Mouse (Mus musculus) left cerebral cortex, postnatal 14 days (tissue): ENCODE results near the gene Ptpn11. TPM values are rescaled to one million over a fixed set of nuclear protein-coding genes. Genes with fewer than 3 reads are reported as not detected.

Experiments
- DNase-seq, 2 experiments: peaks; one replicate each; pipeline ENCODE4 v3.0.0; 2021 to 2022; ENCODE audit warnings: low spot score in 2 of 2, mixed read lengths in 1 of 2
- intact Hi-C: fragments of 180-260 bp; cut with DNase I; formaldehyde crosslinking; loops from one replicate; pipeline ENCODE4 v1.15.1; 2025
- total RNA-seq, 2 experiments: library from RNA; stranded (reverse); gene quantifications; 2 replicates each; pipeline ENCODE4 v1.2.3; 2021

Ptpn11 gene
- total RNA-seq, 2 experiments from 2014 or later, result 79.6 to 84.9 TPM

DNA sequence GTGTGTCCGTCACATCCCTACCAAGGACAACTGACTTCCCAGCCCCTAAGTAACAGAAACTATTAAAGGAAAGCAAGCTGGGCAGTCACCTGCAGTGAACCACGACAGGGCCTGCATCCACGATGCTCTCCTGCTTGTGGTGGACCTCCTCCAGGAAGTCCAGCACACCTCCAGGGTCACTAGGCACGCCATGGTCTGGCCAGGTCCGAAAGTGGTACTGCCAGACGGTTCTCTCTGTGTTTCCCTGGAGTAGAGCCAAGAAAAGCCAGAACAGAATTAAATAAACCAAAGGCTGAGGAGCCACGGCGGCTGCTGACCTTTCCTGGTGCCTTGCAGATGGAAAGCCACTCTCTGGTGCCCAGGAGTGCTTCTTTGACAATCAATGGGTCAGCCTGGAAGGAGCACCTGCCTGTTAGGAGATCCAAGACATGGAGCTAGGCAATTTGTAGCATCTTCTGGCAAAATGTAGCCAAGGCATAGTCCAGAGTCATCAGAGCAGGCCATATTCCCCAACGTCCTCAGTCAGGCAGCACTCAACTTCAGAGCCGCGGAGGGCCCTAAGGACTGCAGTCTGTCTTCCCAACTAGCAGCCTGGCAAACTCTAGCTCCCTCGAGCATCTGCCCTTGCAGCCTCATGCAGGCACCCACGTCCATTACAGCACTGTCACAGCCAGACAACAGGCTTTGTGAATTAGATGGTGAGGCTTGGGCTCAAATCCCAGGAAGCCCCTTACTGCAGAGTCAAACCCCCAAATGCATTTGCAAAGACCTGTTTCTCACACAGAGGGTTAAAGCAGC, 46.6 kb downstream of the Ptpn11 start:
- intact Hi-C loops, result no loop called here
- no peak for DNase-seq

DNA sequence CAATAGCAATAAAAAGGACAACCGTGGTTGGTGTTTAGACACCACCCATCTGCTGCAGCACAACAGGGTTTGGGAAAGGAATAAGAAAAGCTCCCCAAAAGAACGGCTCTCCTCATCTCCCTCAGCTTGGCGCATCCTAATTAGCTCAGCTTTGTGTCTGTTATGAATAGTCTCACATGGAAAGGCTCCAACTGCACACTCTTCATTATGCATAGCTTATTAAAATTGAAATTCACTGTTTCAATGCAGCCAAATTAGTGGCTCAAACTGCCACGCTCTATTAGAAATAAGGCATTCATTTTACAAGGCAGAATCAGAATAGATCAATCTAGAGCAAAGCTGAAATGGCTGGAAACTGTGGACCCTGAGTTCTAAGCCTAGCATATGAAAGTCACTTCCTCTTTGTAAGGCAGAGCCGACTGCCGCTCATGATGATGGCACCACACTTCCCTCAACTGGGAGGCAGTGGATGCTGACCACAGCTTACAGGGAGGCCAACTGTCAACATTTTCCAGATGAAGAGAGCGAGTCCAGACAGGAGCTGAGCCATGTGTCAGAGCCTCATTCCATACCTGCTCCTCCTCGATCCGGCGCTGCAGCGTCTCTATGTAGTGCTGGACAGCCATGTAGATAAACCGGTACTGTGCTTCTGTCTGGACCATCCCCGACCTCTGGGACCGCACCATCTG, 48.6 kb downstream of the Ptpn11 start:
- intact Hi-C loops, result no loop called here
- DNase-seq, result peak in 1 of 2 experiments; percentile 41

DNA sequence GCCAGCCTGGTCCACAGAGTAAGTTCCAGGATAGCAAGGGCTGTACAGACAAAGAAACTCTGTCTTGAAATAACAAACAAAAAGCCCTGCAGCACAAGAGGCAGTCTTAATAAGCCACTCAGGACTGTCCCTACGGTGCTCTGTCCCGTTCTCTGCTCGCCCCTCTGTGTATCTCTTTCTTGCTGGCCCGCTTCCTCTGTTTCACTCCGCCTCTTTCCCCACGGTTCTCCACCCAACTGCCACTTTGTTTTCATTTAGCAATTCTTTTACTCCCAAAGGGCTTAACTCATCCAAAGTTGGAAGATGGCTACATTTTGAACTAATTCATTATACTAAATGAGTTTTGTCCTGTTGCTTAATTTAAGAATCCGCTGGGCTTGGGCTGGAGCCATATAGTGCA, 50.9 kb downstream of the Ptpn11 start:
- no peak for DNase-seq
- intact Hi-C loops, result no loop called here

DNA sequence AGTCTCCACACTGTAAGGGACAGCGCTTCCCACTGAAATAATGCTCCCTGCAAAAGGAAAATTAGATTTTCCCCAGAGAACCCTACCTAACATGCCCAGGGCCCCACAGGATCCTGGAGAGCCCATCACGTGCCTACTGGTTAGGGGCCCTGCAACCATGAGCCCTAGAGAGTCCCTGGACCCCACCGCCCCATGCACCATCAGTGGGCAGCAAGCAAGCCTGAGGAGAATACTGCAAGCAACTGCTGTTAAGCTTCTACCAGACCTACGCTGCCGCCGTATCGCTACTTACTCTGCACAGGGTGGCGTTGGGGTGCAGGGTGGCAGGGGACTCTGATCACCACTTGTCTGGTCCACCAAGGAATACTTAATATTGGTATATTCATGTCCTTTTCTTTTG, 54.1 kb downstream of the Ptpn11 start:
- DNase-seq, result no peak
- intact Hi-C loops, result no loop called here

DNA sequence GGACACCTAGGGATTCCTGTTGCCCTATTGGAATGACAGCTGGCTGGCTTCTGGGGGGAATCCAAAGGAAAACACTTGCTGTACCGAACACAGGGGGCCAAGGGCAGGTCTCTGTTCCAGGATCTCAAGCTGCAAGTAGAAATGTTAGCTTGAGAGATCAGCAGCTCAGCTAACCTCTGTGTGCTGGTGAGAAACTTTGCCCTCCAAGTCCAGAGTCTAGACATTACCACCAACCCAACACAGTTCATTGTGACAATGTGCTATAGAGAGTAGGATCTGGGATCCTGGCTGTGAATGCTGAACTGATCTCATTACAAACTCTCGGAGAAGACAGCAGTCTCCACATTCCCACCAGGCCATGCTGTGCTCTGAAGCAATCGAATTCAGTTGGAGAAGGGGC, 59.4 kb downstream of the Ptpn11 start:
- no peak for DNase-seq
- intact Hi-C loops, result no loop called here

DNA sequence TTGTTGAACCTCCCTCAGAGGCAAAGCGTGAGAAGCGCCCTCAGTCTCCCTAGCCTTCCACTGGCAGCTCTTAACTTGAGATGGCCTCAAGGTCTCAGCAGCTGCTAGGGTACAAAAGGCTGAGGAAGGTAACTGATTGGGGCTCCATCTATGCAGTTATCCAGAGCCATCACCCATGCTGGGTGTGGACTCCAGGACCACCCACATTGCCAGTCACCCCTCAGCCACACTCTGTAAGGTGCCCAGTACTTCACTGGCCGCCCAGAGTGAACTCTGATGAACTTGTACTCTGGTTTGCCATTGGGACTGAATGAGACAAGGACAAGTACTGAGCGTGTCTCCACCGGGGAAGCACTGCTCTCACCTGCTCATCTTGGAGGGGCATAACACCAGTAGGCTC, 61.9 kb downstream of the Ptpn11 start:
- intact Hi-C loops, result no loop called here
- DNase-seq, result no peak

DNA sequence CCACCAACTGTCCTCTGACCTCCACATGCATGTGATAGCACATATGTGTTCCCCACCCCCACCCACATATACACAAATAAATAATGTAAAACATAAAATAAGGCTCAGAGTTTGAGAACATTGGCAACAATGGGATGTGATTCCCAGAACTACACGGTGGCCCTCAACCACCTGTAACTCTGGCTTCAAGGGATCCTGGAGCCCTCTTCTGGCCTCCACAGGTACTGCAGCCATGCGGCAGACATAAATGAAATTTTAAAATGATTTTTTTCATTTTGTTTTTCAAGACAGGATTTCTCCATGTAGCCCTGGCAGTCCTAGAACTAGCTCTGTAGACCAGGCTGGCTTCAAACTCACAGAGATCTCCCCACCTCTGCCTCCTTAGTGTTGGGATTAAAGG, 65.1 kb downstream of the Ptpn11 start:
- DNase-seq, result no peak
- intact Hi-C loops, result no loop called here

DNA sequence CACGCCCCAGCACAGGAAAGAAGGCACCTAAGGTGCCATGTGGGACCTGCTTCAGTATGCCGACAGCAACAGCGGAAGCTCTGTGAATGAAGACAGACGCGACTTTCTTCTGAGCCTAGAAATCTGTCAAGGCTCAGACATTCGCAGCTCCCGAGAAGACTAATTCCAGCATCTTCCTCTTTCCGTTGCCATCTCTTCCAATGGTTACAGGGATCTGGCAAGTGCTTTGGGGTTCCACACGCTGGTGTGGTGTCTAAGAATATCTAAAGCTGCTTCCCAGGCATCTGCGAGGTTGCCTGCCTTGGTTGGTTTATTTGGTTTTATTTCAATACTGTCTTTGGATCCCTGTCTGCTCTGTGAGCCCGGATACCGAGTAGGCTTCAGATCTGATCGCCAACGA, 65.6 kb downstream of the Ptpn11 start:
- intact Hi-C loops, result no loop called here

DNA sequence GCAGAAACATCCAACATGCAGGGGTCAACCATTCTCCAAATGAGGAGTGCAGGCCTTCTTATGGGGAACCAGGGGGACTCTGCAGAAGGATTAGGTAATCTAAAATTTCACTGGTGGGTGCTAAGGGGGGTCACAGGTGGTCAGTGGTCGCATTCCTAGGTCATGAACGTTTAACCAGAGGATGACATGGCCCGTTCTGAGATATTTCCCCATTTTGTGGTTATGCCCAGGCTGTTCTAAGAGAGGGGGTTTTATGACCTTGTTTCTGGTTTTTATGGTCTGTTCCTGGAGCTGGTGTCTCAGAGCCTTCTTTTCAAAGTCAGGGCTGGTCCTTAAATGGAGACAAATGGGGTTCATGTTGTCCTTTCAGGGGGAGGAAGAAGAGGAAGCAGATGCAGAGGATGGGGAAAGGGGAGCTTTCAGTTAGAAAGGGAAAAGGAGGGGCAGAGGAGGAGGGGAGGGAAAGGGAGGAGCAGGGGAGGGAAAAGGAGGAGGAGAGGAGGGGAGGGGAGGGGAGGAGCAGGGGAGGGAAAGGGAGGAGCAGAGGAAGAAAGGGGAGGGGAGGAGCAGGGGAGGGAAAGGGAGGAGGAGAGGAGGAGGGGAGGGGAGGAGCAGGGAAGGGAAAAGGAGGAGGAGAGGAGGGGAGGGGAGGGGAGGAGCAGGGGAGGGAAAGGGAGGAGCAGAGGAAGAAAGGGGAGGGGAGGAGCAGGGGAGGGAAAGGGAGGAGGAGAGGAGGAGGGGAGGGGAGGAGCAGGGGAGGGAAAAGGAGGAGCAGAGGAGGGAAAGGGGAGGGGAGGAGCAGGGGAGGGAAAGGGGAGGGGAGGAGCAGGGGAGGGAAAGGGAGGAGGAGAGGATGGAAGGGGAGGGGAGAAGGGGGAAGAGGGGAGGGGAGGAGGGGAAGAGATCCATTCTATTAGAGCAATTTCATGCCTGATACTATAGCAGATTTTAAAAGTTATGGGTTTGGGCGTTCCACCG, 66.7 kb downstream of the Ptpn11 start:
- intact Hi-C loops, result no loop called here
- no peak for DNase-seq

More for the DNA sequence above, 65.6 kb downstream of the Ptpn11 start:
- DNase-seq, result peak in 1 of 2 experiments; percentile 54

DNA sequence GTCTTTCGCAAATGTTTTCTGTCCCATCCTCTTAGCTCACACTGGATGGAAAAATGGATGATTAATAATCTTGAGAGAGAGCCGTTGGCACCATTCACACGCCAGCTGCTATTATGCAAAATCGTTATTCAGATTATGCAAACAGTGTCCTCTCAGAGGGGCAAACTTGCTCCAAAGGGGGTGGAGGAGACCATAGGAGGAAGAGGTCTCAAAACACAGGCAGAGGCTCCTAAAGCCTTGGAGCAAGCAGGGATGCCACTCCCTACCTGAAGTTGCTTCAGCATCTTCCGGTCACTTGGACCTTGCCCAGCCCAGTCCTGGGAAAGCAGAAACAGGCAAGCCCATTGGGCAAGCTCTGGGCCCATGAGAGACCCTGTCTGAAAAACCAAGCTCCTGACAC, 67.8 kb downstream of the Ptpn11 start:
- no peak for DNase-seq
- intact Hi-C loops, result no loop called here

DNA sequence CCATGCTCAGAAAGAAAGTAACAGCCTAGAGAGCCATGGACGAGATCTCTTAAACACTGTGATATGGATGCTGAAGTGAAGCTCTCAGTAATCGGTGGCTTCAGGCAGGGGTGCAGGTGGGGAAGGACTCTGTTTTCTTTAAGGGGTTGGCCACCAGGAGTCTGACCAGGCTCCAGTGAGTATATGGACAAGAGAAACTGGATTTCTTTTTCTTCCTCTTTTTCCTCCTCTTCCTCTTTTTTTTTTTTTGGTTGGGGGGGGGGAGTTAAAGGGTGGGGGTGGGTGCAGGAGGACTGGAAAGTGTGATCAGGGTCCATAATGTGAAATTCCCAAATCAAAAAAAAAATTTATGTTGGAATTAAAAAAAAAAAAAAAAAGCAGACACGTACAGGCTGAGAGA, 68.6 kb downstream of the Ptpn11 start:
- DNase-seq, result no peak
- intact Hi-C loops, result no loop called here

DNA sequence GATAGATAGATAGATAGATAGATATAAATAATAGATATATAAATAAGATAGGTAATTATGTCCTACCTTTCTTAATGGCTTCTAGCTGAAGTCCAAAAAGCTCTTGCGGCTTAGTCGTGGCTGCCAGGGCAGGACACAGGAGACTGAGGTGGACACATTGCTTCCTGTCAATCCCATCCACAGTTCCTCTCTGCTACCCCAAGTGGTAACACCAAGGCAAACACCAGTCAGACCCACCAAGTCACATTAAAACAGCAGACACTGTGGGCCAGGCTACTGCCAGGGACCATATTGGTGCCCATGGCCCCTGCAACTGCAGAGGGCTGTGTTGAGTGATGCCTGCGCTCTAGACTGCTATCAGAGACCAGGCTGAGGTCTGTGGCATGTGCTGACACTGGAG, 69.2 kb downstream of the Ptpn11 start:
- no peak for DNase-seq
- intact Hi-C loops, result no loop called here

DNA sequence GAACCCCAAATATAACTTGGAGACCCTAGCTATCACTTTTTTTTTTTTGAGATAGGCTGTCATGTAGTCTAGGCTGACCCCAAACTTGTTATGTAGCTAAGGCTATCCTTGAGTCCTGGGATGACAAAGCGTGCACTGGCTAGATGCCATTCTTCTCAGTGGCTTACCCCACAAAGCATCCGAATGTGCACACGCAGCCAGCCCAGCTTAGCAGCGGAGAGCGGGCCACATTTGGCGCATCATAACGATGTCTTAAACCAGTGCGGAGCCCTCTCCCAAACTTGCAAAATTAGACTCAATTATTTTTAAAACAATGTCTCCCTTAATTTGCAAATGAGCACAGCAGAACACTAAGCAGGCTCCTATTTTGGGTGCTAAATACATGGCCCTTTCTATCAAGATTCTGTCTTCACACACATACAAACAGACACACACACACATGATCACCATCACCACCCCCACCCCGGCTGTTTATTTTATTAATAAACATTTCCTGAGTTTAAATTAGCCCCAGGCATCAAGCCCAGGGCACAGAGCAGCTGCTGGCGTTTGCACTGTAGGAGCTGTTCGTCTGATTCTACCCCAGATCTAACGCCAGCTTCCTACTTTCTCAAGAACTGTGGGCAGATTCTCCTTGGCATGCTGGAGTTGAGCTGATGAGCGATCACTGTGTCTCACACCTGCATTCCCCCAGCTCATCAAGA, 71.7 kb downstream of the Ptpn11 start:
- intact Hi-C loops, result loop anchor here (5.0 kb wide), 1 partner anchor 112 kb away; no protein-coding TSS in a partner anchor
- peak; percentile 62 to 69 for DNase-seq

DNA sequence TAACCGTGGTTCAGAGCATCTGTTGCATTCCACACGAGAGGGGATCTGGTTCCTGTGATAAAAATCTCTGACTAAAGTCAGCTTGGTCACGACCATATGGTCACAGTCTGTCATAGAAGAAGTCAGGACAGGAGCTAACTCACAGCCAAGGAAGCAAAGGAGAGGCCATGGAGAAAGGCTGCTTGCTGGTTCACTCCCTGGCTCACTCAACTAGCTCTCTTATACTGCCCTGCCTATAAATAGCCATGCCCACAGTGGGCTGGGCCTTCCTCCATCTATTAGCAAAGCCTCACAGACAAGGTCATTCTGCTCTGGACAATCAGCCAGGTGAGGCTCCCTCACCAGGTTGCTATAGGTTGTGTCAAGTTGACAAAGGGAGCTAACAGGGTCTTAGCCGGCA, 72.9 kb downstream of the Ptpn11 start:
- intact Hi-C loops, result loop anchor here (5.0 kb wide), 1 partner anchor 111 kb away; no protein-coding TSS in a partner anchor
- no peak for DNase-seq

DNA sequence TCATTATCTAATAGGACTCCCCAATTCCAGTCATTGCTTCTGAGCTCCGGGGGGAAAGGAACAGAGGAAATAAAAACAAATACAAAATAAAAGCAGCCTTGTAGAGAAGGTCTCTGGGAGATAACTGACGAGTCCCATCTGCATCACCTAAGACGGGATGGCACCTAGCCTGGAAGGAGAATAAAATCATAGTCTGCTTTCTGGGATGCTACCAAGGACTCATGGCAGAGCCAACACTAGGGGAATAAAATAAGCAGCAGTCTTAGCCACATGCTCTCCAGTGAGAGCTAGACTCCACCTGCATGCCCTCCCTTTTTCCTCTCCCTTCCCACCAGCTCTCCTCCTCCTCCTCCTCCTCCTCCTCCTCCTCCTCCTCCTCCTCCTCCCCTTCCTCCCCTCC, 74.3 kb downstream of the Ptpn11 start:
- intact Hi-C loops, result loop anchor here (5.0 kb wide), 1 partner anchor 110 kb away; no protein-coding TSS in a partner anchor
- DNase-seq, result no peak

DNA sequence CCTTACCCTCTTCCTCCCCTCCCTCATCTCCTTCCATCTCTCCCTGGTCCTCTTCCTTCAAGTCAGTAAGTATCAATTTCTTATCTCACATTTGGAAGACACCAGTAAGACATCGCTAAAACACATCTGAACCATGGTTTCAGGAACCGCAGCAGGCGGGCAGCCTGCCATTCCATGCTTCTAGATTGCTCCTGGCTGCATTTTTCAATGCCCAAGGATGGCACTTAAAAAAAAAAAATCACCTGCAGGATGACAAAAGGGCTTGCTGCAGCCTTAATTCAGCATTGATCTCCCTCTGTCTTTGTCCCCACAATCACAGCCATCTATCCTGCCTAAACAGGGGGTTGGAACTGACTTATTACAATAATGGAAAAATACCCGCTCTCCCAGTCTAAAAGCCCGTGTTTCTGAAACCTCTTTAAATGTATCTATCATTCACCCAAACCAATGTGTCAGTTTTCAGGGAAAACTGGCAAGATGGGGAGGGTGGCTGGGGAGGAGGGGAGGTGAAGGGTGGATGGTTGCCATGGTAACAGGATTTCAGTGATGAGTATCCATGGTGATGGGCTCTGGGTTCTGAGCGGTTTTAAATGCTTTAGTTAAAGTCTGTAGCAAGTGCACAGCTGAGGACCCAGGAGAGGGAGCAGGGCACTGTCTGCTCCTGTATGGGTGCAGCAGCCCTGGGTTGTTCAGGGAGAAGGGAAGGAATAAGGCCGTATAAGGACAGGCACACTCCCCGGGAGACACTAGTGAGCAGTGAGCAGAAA, 75.6 kb downstream of the Ptpn11 start:
- intact Hi-C loops, result loop anchor here (5.0 kb wide), 1 partner anchor 108 kb away; no protein-coding TSS in a partner anchor
- DNase-seq, result peak; percentile 68 to 85

DNA sequence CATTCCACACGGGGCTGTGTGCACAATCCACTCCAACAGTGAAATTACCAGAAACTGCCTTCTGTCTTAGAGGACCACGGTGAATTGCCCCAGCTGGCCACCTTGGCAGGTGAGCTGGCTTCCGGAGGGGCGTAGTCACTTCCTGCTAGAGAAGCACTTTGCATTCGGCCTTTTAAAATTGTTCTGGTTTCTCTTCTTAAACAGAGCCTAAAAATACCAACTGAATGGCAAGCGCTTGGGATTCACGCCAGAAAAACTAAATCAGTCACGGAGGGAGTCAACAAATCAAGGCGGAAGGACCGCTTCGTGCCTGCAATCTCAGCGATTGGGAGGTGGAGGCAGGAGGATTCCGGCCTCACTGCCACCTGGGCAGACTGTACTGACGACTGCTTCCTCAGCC, 77.0 kb downstream of the Ptpn11 start:
- peak; percentile 67 to 74 for DNase-seq

DNA sequence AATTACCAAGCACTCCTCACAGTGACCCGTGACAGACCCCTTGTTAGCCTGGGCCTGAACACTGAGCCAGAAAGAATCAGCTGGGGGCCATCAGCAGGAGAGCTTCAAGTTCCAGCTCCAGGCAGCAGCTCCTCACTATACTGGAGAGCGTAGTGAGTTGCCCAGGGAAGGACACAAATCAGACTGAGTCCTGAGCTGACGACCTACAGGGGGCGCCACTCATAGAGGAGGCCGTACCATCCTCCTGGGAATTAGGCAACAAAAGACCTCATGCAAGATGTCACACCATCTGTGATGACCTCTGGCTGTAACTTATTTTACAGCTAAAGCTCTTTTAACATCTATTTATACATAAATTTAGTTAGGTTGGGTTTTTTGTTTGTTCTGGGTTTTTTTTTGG, 78.8 kb downstream of the Ptpn11 start:
- intact Hi-C loops, result no loop called here
- DNase-seq, result no peak

More for the DNA sequence above, 77.0 kb downstream of the Ptpn11 start:
- intact Hi-C loops, result no loop called here
